Mouse (Mus musculus) thymus, adult 2 months (tissue): ENCODE measurements around the gene Clec2i.

ENCODE experiments used
- CTCF ChIP-seq: fragments of 200-500 bp; IDR thresholded peaks from 2 replicates; pipeline ENCODE4 v1.5.1; 2012; ENCODE audit warnings: mild to moderate bottlenecking, control low read depth, low read length, moderate library complexity, borderline replicate concordance; ENCODE audit not compliant: control insufficient read depth, poor library complexity, insufficient read depth; ENCODE audit errors: extremely low read depth
- POLR2A ChIP-seq: fragments of 200-500 bp; IDR thresholded peaks from 2 replicates; pipeline ENCODE4 v1.6.1; 2012; ENCODE audit warnings: mild to moderate bottlenecking, low read length, control low read depth, moderate library complexity; ENCODE audit not compliant: control insufficient read depth, poor library complexity, insufficient read depth; ENCODE audit errors: extremely low read depth

GRCm38 (mm10) chr6:128838342-128839265 lies 48.8 kb upstream of the Clec2i start:
- TF ChIP-seq CTCF (0 out of 2 replicates have a peak, but pooled peaks have one; percentile 22), POLR2A (0 out of 2 replicates have a peak, but pooled peaks have one; percentile 9)
